Mouse (Mus musculus) limb, embryonic 11.5 days (tissue): Measurements from ENCODE around the gene Bricd5. TPM values are rescaled to one million over a fixed set of nuclear protein-coding genes. Genes with fewer than 3 reads are reported as not detected.

ENCODE experiments used
- ATAC-seq: fragments of 200-750 bp; cut with Nextera tagmentation; 2 replicates; pipeline ENCODE4 v1.8.0; 2017; ENCODE audit warnings: low read depth; ENCODE audit not compliant: insufficient number of reproducible peaks, low FRiP score, low TSS enrichment
- DNase-seq: peaks from one replicate; pipeline ENCODE4 v3.0.0-alpha.2; 2015; ENCODE audit warnings: low spot score
- H3K27ac ChIP-seq: fragments of 300-500 bp; sonication (generic); replicated peaks from 2 replicates; pipeline ENCODE4 v1.5.1; 2014; ENCODE audit warnings: low read depth, mild to moderate bottlenecking, low read length
- H3K27me3 ChIP-seq: fragments of 300-500 bp; sonication (generic); 2 replicates; pipeline ENCODE4 v1.6.1; 2014; ENCODE audit warnings: mild to moderate bottlenecking, low read length, mixed read lengths; ENCODE audit not compliant: control insufficient read depth, insufficient read depth
- H3K36me3 ChIP-seq: fragments of 300-500 bp; sonication (generic); 2 replicates; pipeline ENCODE4 v1.6.1; 2014; ENCODE audit warnings: mild to moderate bottlenecking, low read length, moderate library complexity, mixed read lengths; ENCODE audit not compliant: control insufficient read depth, insufficient read depth
- H3K4me1 ChIP-seq: fragments of 300-500 bp; sonication (generic); 2 replicates; pipeline ENCODE4 v1.6.1; 2014; ENCODE audit warnings: low read length, mixed read lengths; ENCODE audit not compliant: control insufficient read depth, insufficient read depth
- H3K4me2 ChIP-seq: fragments of 300-500 bp; sonication (generic); 2 replicates; pipeline ENCODE4 v1.6.1; 2014; ENCODE audit warnings: low read depth, mild to moderate bottlenecking, moderate library complexity; ENCODE audit not compliant: severe bottlenecking
- H3K4me3 ChIP-seq: fragments of 300-500 bp; sonication (generic); 2 replicates; pipeline ENCODE4 v1.5.1; 2014; ENCODE audit warnings: low read depth, low read length
- H3K9ac ChIP-seq: fragments of 300-500 bp; sonication (generic); 2 replicates; pipeline ENCODE4 v1.6.1; 2014; ENCODE audit warnings: mild to moderate bottlenecking, low read length
- H3K9me3 ChIP-seq: fragments of 300-500 bp; sonication (generic); 2 replicates; pipeline ENCODE4 v1.6.1; 2016; ENCODE audit warnings: low read length; ENCODE audit not compliant: control insufficient read depth
- WGBS: fragments of 180-500 bp; shearing (Covaris S2); extraction: QIAGEN DNeasy Blood & Tissue Kit; methylation state at CpG from one replicate; pipeline ENCODE4 v1.1.7; 2014; 5-methylcytosine and 5-hydroxymethylcytosine counted together
- polyA plus RNA-seq: library from polyadenylated mRNA; unstranded; fragments of >200 nt; fragmentation: Nextera tagmentation; extraction: Ambion mirVana; gene quantifications from 2 replicates; pipeline ENCODE4 v1.2.1, GENCODE M21; 2014

Gene Bricd5
- polyA plus RNA-seq, 1 experiment from 2014 or later, result 0.21 TPM

GRCm38 (mm10) chr17:24477053-24477984 is 3.6 kb downstream of the Bricd5 start:
- peak overlapping the region; percentile 58; the same call in 1 of the 2 replicates for H3K4me2 ChIP-seq

DNA sequence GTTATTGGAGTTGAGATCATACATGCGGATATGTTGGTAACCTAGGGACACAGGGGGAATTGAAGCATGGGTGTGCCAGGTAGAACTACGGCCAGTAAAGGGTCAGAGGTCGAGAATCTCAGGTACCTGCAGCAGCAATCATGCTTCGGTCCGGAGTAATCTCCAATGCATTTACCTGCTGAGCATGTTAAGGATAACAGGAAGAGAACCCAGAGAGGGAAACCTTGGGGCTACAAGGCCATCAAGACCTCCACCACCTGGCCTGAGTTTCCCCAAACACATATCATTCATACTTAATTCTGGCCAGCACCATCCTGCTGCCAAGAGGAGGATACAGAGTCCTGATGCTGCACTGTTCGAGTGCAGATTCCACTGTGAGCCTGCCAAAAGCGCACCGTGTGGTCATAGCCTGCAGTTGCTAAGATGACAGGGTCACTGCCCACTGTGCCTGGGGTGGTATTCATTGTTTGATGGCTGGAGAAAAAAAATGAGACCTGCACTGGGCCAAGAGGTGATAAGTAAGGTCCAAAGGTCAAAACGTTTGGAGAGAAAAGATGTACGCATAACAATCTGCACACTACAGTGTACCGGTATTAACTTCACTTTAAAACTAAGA is 4.4 kb downstream of the Bricd5 start:
- Histone ChIP-seq H3K9me3 (no peaks in the 10 kb centered on the region), H3K4me2 (peak overlapping the region; percentile 58), H3K9ac (peak overlapping the region; percentile 91), H3K27ac (no peak overlapping the region), H3K4me3 (peak overlapping the region; percentile 82), H3K4me1 (peaks cover 8% of the 10 kb centered on the region), H3K27me3 (no peaks in the 10 kb centered on the region), H3K36me3 (peaks cover 21% of the 10 kb centered on the region)
- WGBS, result 55% methylated on average over 11 of the region's 11 CpGs
- DNase-seq (no peak), ATAC-seq (peak; percentile 14; the same call in 1 of the 2 replicates)

More at GRCm38 (mm10) chr17:24477053-24477984, 3.6 kb downstream of the Bricd5 start:
- 94% methylated on average over 20 of the region's 20 CpGs for WGBS
- H3K9me3 ChIP-seq, result no peaks in the 10 kb centered on the region
- peak overlapping the region; percentile 91; the same call in 1 of the 2 replicates for H3K9ac ChIP-seq
- peaks cover 21% of the 10 kb centered on the region for H3K36me3 ChIP-seq
- H3K27ac ChIP-seq, result no peak overlapping the region
- H3K27me3 ChIP-seq, result no peaks in the 10 kb centered on the region
- ATAC-seq, result no peak
- H3K4me3 ChIP-seq, result peak overlapping the region; percentile 82; the same call in 1 of the 2 replicates
- H3K4me1 ChIP-seq, result peaks cover 8% of the 10 kb centered on the region
- DNase-seq, result no peak

GRCm38 (mm10) chr17:24478663-24479380 is 5.1 kb downstream of the Bricd5 start, which contains the start of gene Mlst8:
TSS of gene Mlst8 (minus strand) at chr17:24479078.
- ATAC-seq (peak; percentile 88), DNase-seq (peak; percentile 99)
- under 1% methylated on average over 48 of the region's 48 CpGs for WGBS
- H3K9me3 ChIP-seq, result no peaks in the 10 kb centered on the region
- peak within 1 kb of the TSS; percentile 94 for H3K27ac ChIP-seq
- H3K4me2 ChIP-seq, result peak within 1 kb of the TSS; percentile 58
- H3K9ac ChIP-seq, result peak within 1 kb of the TSS; percentile 91
- H3K4me3 ChIP-seq, result peak within 1 kb of the TSS; percentile 82
- H3K4me1 ChIP-seq, result peaks cover 8% of the 10 kb centered on the region
- H3K27me3 ChIP-seq, result no peaks in the 10 kb centered on the region
- H3K36me3 ChIP-seq, result peaks cover 21% of the 10 kb centered on the region

DNA sequence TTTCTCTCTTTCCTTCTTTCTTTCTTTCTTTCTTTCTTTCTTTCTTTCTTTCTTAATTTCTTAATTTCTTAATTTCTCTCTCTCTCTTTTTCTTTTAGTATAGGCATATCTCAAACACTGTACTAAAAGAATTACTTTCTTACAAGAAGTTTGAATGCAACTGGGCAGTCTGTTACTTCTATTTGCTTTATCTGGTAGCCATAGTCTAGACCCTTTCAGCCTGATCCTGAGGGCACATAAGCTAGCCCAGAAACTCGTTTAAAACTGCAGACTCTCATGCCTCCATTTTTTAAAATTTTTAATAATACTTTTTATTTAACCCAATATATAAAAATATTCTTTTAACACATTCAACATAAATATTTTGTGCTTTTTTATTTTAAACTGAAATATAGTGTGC is 5.7 kb downstream of the Bricd5 start:
- Histone ChIP-seq H3K27ac (no peak overlapping the region), H3K4me2 (peak overlapping the region; percentile 26; the same call in 1 of the 2 replicates), H3K9me3 (no peaks in the 10 kb centered on the region), H3K9ac (no peak overlapping the region), H3K27me3 (no peaks in the 10 kb centered on the region), H3K4me3 (peak overlapping the region; percentile 82; the same call in 1 of the 2 replicates), H3K36me3 (peaks cover 17% of the 10 kb centered on the region), H3K4me1 (peaks cover 8% of the 10 kb centered on the region)
- DNase-seq (no peak), ATAC-seq (no peak)
- WGBS, result 27% methylated on average over 1 of the region's 1 CpGs

- Histone ChIP-seq H3K27ac (no peak overlapping the region), H3K27me3 (no peaks in the 10 kb centered on the region), H3K36me3 (peaks cover 13% of the 10 kb centered on the region), H3K4me2 (no peak overlapping the region), H3K4me1 (peaks cover 9% of the 10 kb centered on the region), H3K9ac (no peak overlapping the region), H3K9me3 (no peaks in the 10 kb centered on the region), H3K4me3 (no peak overlapping the region)
- DNase-seq, result no peak
- WGBS, result 61% methylated on average over 3 of the region's 3 CpGs
- ATAC-seq, result no peak
Measured at GRCm38 (mm10) chr17:24480201-24480826, 6.6 kb downstream of the Bricd5 start.

GRCm38 (mm10) chr17:24481027-24481815 is 7.5 kb downstream of the Bricd5 start:
- no peak for ATAC-seq
- H3K4me3 ChIP-seq, result no peak overlapping the region
- no peak overlapping the region for H3K27ac ChIP-seq
- no peak for DNase-seq
- no peaks in the 10 kb centered on the region for H3K9me3 ChIP-seq
- peaks cover 8% of the 10 kb centered on the region; the same call in 1 of the 2 replicates for H3K36me3 ChIP-seq
- no peaks in the 10 kb centered on the region for H3K27me3 ChIP-seq
- no peak overlapping the region for H3K4me2 ChIP-seq
- H3K4me1 ChIP-seq, result peaks cover 14% of the 10 kb centered on the region
- WGBS, result 95% methylated on average over 20 of the region's 20 CpGs
- no peak overlapping the region for H3K9ac ChIP-seq

GRCm38 (mm10) chr17:24483495-24483894 is 9.8 kb downstream of the Bricd5 start:
- Histone ChIP-seq H3K27ac (no peak overlapping the region), H3K4me2 (no peak overlapping the region), H3K4me1 (peaks cover 8% of the 10 kb centered on the region; the same call in 1 of the 2 replicates), H3K9me3 (no peaks in the 10 kb centered on the region), H3K4me3 (no peak overlapping the region), H3K36me3 (no peaks in the 10 kb centered on the region), H3K9ac (no peak overlapping the region), H3K27me3 (peaks cover 5% of the 10 kb centered on the region)
- DNase-seq, result no peak
- ATAC-seq, result no peak
- WGBS, result 91% methylated on average over 3 of the region's 3 CpGs
